Mouse (Mus musculus) C2C12 (cell line): ENCODE data around the gene Ggcx. TPM values are rescaled to one million over a fixed set of nuclear protein-coding genes. Genes with fewer than 3 reads are reported as not detected.
"Not testable (repeated sequence)": the region's sequence is repeated elsewhere in the genome, so short reads cannot be mapped to it uniquely, and the experiment has no call there.

Experiments used
- H3K27me3 ChIP-seq: one replicate; pipeline ENCODE4 v1.6.1; 2011; ENCODE audit not compliant: control insufficient read depth, insufficient read depth, insufficient read length
- H3K36me3 ChIP-seq: one replicate; pipeline ENCODE4 v1.6.1; 2011; ENCODE audit not compliant: control insufficient read depth, insufficient read depth
- H3K4me3 ChIP-seq: one replicate; pipeline ENCODE4 v1.5.1; 2011; ENCODE audit warnings: mild to moderate bottlenecking, control low read depth; ENCODE audit not compliant: poor library complexity, insufficient read depth, severe bottlenecking
- H3K79me2 ChIP-seq: one replicate; pipeline ENCODE4 v1.6.1; 2011; ENCODE audit not compliant: control insufficient read depth, insufficient read depth
- H3K79me3 ChIP-seq: one replicate; pipeline ENCODE4 v1.6.1; 2011; ENCODE audit warnings: low read depth, control low read depth
- H3ac ChIP-seq: one replicate; pipeline ENCODE3; 2011; ENCODE audit warnings: low read depth; ENCODE audit not compliant: control insufficient read depth, insufficient read length
- CEBPB ChIP-seq: IDR thresholded peaks from one replicate; pipeline ENCODE4 v1.6.1; 2011; ENCODE audit warnings: low read depth, mild to moderate bottlenecking, control low read depth, moderate library complexity
- CTCF ChIP-seq: IDR thresholded peaks from one replicate; pipeline ENCODE4 v1.5.1; 2011; ENCODE audit not compliant: control insufficient read depth, insufficient read depth, insufficient read length
- FOSL1 ChIP-seq: IDR thresholded peaks from one replicate; pipeline ENCODE4 v1.8.0; 2011; ENCODE audit warnings: mild to moderate bottlenecking, low read length; ENCODE audit not compliant: poor library complexity, insufficient read depth, severe bottlenecking
- MAX ChIP-seq: IDR thresholded peaks from one replicate; pipeline ENCODE4 v1.6.1; 2011; ENCODE audit warnings: mild to moderate bottlenecking, control low read depth
- MYOD1 ChIP-seq: IDR thresholded peaks from one replicate; pipeline ENCODE4 v1.6.1; 2011; ENCODE audit warnings: low read depth; ENCODE audit not compliant: control insufficient read depth, insufficient read length
- MYOG ChIP-seq: IDR thresholded peaks from one replicate; pipeline ENCODE4 v1.6.1; 2011; ENCODE audit not compliant: control insufficient read depth, insufficient read length; ENCODE audit errors: extremely low read depth
- USF1 ChIP-seq: IDR thresholded peaks from one replicate; pipeline ENCODE4 v1.6.1; 2011; ENCODE audit warnings: low read depth, mild to moderate bottlenecking, control low read depth, moderate library complexity
- polyA plus RNA-seq: library from polyadenylated mRNA; unstranded; fragments of >200 nt; fragmentation: generic; extraction: Trizol; gene quantifications from one replicate; pipeline ENCODE4 v1.2.1, GENCODE M21; 2012; ENCODE audit warnings: missing spikeins

The Ggcx gene
- polyA plus RNA-seq, 1 experiment = 12.2 TPM

DNA sequence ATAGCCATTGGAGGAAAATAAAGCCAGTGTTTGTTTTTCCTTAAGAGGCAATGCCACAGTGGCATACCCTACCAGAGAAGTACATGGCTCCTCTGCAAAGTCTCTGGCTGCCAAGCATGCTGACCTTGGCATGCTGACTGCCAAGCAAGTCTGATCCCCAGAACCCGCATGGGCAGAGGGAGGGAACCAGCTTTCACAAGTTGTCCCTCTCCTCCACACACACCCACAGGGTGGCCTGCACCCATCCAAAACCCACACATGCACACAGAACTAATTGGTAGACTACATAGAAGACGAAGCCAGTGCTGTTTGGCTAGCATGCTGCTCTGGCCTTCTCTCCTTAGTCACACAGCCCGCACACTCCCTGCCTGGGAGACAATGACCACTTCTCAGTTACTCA is 63.5 kb downstream of the Ggcx start:
- TF ChIP-seq USF1 = no peak
- TF ChIP-seq MYOD1 = no peak
- TF ChIP-seq CEBPB = no peak
- no peak for TF ChIP-seq MYOG
- no peak for TF ChIP-seq FOSL1
- no peak for TF ChIP-seq MAX
- TF ChIP-seq CTCF = no peak
- Histone ChIP-seq H3K4me3 (no peak overlapping the region), H3K79me3 (no peaks in the 10 kb centered on the region), H3K36me3 (no peaks in the 10 kb centered on the region), H3ac (peak overlapping the region; percentile 24), H3K27me3 (no peaks in the 10 kb centered on the region), H3K79me2 (no peaks in the 10 kb centered on the region)

GRCm38 (mm10) chr6:72478691-72479090 is 64.6 kb downstream of the Ggcx start:
- H3ac ChIP-seq, H3K36me3 ChIP-seq, H3K79me3 ChIP-seq, H3K4me3 ChIP-seq, H3K79me2 ChIP-seq, H3K27me3 ChIP-seq: not testable (repeated sequence)

- no peaks in the 10 kb centered on the region for H3K79me2 ChIP-seq
- H3ac ChIP-seq = no peak overlapping the region
- H3K27me3 ChIP-seq = no peaks in the 10 kb centered on the region
- H3K36me3 ChIP-seq = no peaks in the 10 kb centered on the region
- H3K4me3 ChIP-seq = no peak overlapping the region
- no peaks in the 10 kb centered on the region for H3K79me3 ChIP-seq
- no peak for TF ChIP-seq CTCF
- TF ChIP-seq MYOG = no peak
- TF ChIP-seq MYOD1 = no peak
- no peak for TF ChIP-seq CEBPB
- TF ChIP-seq FOSL1 = no peak
- TF ChIP-seq MAX = no peak
- no peak for TF ChIP-seq USF1
These were observed 65.7 kb downstream of the Ggcx start for GRCm38 (mm10) chr6:72479645-72480421.

DNA sequence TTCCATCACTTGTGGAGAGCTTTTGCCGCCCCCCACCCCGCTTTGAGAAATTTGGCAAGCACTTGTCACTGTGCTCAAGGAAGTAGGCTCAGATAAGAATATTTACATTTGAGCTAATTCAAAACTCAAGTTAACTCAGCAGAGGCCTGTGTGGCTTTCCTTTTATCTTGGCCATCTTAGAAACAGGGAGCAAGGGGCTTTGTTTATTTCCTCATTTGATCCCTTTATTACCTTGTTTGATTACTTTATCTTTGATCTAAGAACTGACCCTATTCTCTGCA is 66.3 kb downstream of the Ggcx start:
- H3K36me3 ChIP-seq = no peaks in the 10 kb centered on the region
- TF ChIP-seq MYOG (no peak), MYOD1 (no peak), USF1 (no peak), CTCF (no peak), FOSL1 (no peak)
- no peaks in the 10 kb centered on the region for H3K79me3 ChIP-seq
- no peak overlapping the region for H3ac ChIP-seq
- no peak overlapping the region for H3K4me3 ChIP-seq
- H3K79me2 ChIP-seq = no peaks in the 10 kb centered on the region
- H3K27me3 ChIP-seq = no peaks in the 10 kb centered on the region

Other genes with a start within 250 kb of the Ggcx start
- 34.4 TPM for gene Atoh8, start 178.7 kb upstream of the Ggcx start, polyA plus RNA-seq
- gene Sftpb, start 109.7 kb upstream of the Ggcx start, polyA plus RNA-seq = not detected
- 67.4 TPM for gene Usp39, start 69.1 kb upstream of the Ggcx start, polyA plus RNA-seq
- 5.2 TPM for gene 0610030E20Rik, start 67.0 kb upstream of the Ggcx start, polyA plus RNA-seq
- gene Tmem150a, start 58.9 kb upstream of the Ggcx start, polyA plus RNA-seq = 25.2 TPM
- 108 TPM for gene Rnf181, start 47.4 kb upstream of the Ggcx start, polyA plus RNA-seq
- gene Vamp5, start 33.8 kb upstream of the Ggcx start, polyA plus RNA-seq = 91.3 TPM
- 147 TPM for gene Vamp8, start 23.6 kb upstream of the Ggcx start, polyA plus RNA-seq
- gene Mat2a, start 25.2 kb downstream of the Ggcx start, polyA plus RNA-seq = 165 TPM
- gene Sh2d6, start 107.4 kb downstream of the Ggcx start, polyA plus RNA-seq = 0.26 TPM
- gene Capg, start 130.1 kb downstream of the Ggcx start, polyA plus RNA-seq = 487 TPM
- 5.1 TPM for gene Elmod3, start 184.1 kb downstream of the Ggcx start, polyA plus RNA-seq
- 20.8 TPM for gene Retsat, start 184.2 kb downstream of the Ggcx start, polyA plus RNA-seq
- 10.2 TPM for gene Tgoln1, start 202.7 kb downstream of the Ggcx start, polyA plus RNA-seq